Mouse (Mus musculus): Measurements from ENCODE around the gene Rhoq. TPM values are rescaled to one million over a fixed set of nuclear protein-coding genes. Genes with fewer than 3 reads are reported as not detected.

Gene Rhoq
- total RNA-seq, 2 experiments from 2014 or later, result 29.5 to 43.8 TPM

- DNase-seq (ENCODE audit: low spot score in 2 of 2), result no peak
- intact Hi-C loops (cut with DNase I), result no loop called here
Observed at GRCm38 (mm10) chr17:86982497-86982896, 19.6 kb downstream of the Rhoq start.

- intact Hi-C loops (cut with DNase I), result no loop called here
- DNase-seq (ENCODE audit: low spot score in 2 of 2), result no peak
Observed at GRCm38 (mm10) chr17:86986449-86987138, 23.7 kb downstream of the Rhoq start.

GRCm38 (mm10) chr17:86988161-86988560 is 25.3 kb downstream of the Rhoq start:
- intact Hi-C loops (cut with DNase I), result no loop called here
- no peak for DNase-seq (ENCODE audit: low spot score in 2 of 2)

GRCm38 (mm10) chr17:86988601-86989184 is 25.8 kb downstream of the Rhoq start:
- intact Hi-C loops (cut with DNase I), result no loop called here

GRCm38 (mm10) chr17:86991306-86991705 is 28.4 kb downstream of the Rhoq start:
- intact Hi-C loops (cut with DNase I), result no loop called here
- DNase-seq (ENCODE audit: low spot score in 2 of 2), result no peak

More at GRCm38 (mm10) chr17:86988601-86989184, 25.8 kb downstream of the Rhoq start:
- no peak for DNase-seq (ENCODE audit: low spot score in 2 of 2)

- DNase-seq (ENCODE audit: low spot score in 2 of 2), result no peak
- intact Hi-C loops (cut with DNase I), result no loop called here
Observed at GRCm38 (mm10) chr17:86997323-86997722, 34.4 kb downstream of the Rhoq start.

- no peak for DNase-seq (ENCODE audit: low spot score in 2 of 2)
- intact Hi-C loops (cut with DNase I), result no loop called here
Observed at GRCm38 (mm10) chr17:87008950-87009349, 46.1 kb downstream of the Rhoq start.

GRCm38 (mm10) chr17:87011301-87012019 is 48.6 kb downstream of the Rhoq start:
- intact Hi-C loops (cut with DNase I), result no loop called here
- peak; percentile 58 to 88 for DNase-seq (ENCODE audit: low spot score in 2 of 2)

- intact Hi-C loops (cut with DNase I), result no loop called here
Observed at GRCm38 (mm10) chr17:87019692-87020091, 56.8 kb downstream of the Rhoq start.

GRCm38 (mm10) chr17:87024491-87025242 is 61.8 kb downstream of the Rhoq start:
- no peak for DNase-seq (ENCODE audit: low spot score in 2 of 2)
- intact Hi-C loops (cut with DNase I), result loop anchor here (5.0 kb wide), 1 partner anchor 62 kb away; the partner anchor contains the start of gene Rhoq

More at GRCm38 (mm10) chr17:87019692-87020091, 56.8 kb downstream of the Rhoq start:
- DNase-seq (ENCODE audit: low spot score in 2 of 2), result no peak

GRCm38 (mm10) chr17:87025269-87025949 is 62.5 kb downstream of the Rhoq start, which contains the start of the genes Pigf and Cript:
Gene Pigf, minus strand, starts transcription at chr17:87025406.
Gene Cript, plus strand, starts transcription at chr17:87025550.
- DNase-seq (ENCODE audit: low spot score in 2 of 2), result peak; percentile 98 to 99
- intact Hi-C loops (cut with DNase I), result loop anchor here (5.0 kb wide), 1 partner anchor 63 kb away; the partner anchor contains the start of gene Rhoq

GRCm38 (mm10) chr17:87036141-87037073 is 73.5 kb downstream of the Rhoq start:
- DNase-seq (ENCODE audit: low spot score in 2 of 2), result no peak
- intact Hi-C loops (cut with DNase I), result loop anchor here (1.0 kb wide), 1 partner anchor 213 kb away; no protein-coding TSS in a partner anchor

GRCm38 (mm10) chr17:87038496-87038895 is 75.6 kb downstream of the Rhoq start:
- intact Hi-C loops (cut with DNase I), result no loop called here

GRCm38 (mm10) chr17:87041739-87042138 is 78.9 kb downstream of the Rhoq start:
- DNase-seq (ENCODE audit: low spot score in 2 of 2), result peak; percentile 66 to 86

More at GRCm38 (mm10) chr17:87038496-87038895, 75.6 kb downstream of the Rhoq start:
- DNase-seq (ENCODE audit: low spot score in 2 of 2), result peak; percentile 20 to 86

GRCm38 (mm10) chr17:87044364-87044763 is 81.5 kb downstream of the Rhoq start:
- peak; percentile 92 to 94 for DNase-seq (ENCODE audit: low spot score in 2 of 2)
- intact Hi-C loops (cut with DNase I), result loop anchor here (2.0 to 10.0 kb wide), 5 partner anchors 63 to 530 kb away; partner anchors contain the start of genes Rhoq and Socs5

More at GRCm38 (mm10) chr17:87041739-87042138, 78.9 kb downstream of the Rhoq start:
- intact Hi-C loops (cut with DNase I), result loop anchor here (1.0 to 10.0 kb wide), 4 partner anchors 66 to 533 kb away; partner anchors contain the start of genes Rhoq and Socs5

- DNase-seq (ENCODE audit: low spot score in 2 of 2), result no peak
- intact Hi-C loops (cut with DNase I), result loop anchor here (2.0 to 10.0 kb wide), 5 partner anchors 63 to 530 kb away; partner anchors contain the start of genes Rhoq and Socs5
Observed at GRCm38 (mm10) chr17:87044796-87045195, 81.9 kb downstream of the Rhoq start.
